Mouse (Mus musculus) urinary bladder, postnatal 36 days (tissue): Measurements from ENCODE around the gene Maml2.

Experiments used
- DNase-seq, 2 experiments: peaks; one replicate each; pipeline ENCODE4 v3.0.0; 2022; ENCODE audit warnings: low spot score in 2 of 2, mixed read lengths in 1 of 2

Gene Maml2

GRCm38 (mm10) chr9:13492807-13493206 lies 195.1 kb downstream of the Maml2 start:
- DNase-seq = no peak

GRCm38 (mm10) chr9:13493746-13494145 lies 196.0 kb downstream of the Maml2 start:
- DNase-seq = no peak

GRCm38 (mm10) chr9:13495530-13495929 lies 197.8 kb downstream of the Maml2 start:
- DNase-seq = no peak

GRCm38 (mm10) chr9:13497016-13497415 lies 199.3 kb downstream of the Maml2 start:
- DNase-seq = no peak

GRCm38 (mm10) chr9:13497690-13498333 lies 200.1 kb downstream of the Maml2 start:
- DNase-seq = peak; percentile 80

GRCm38 (mm10) chr9:13500045-13500444 lies 202.3 kb downstream of the Maml2 start:
- no peak for DNase-seq

GRCm38 (mm10) chr9:13505024-13505423 lies 207.3 kb downstream of the Maml2 start:
- no peak for DNase-seq

- no peak for DNase-seq
Measured at GRCm38 (mm10) chr9:13506956-13507821, 209.4 kb downstream of the Maml2 start.

- no peak for DNase-seq
Measured at GRCm38 (mm10) chr9:13507822-13508188, 210.0 kb downstream of the Maml2 start.

GRCm38 (mm10) chr9:13509751-13510150 lies 212.0 kb downstream of the Maml2 start:
- DNase-seq = no peak

- peak in 1 of 2 experiments; percentile 72 for DNase-seq
Measured at GRCm38 (mm10) chr9:13510621-13511369, 213.0 kb downstream of the Maml2 start.

GRCm38 (mm10) chr9:13513135-13513534 lies 215.4 kb downstream of the Maml2 start:
- peak in 1 of 2 experiments; percentile 18 for DNase-seq

- no peak for DNase-seq
Measured at GRCm38 (mm10) chr9:13514435-13514834, 216.7 kb downstream of the Maml2 start.

- DNase-seq = no peak
Measured at GRCm38 (mm10) chr9:13515976-13516375, 218.2 kb downstream of the Maml2 start.

- DNase-seq = no peak
Measured at GRCm38 (mm10) chr9:13518031-13518430, 220.3 kb downstream of the Maml2 start.

GRCm38 (mm10) chr9:13518441-13518971 lies 220.7 kb downstream of the Maml2 start:
- no peak for DNase-seq

- DNase-seq = no peak
Measured at GRCm38 (mm10) chr9:13522061-13522820, 224.5 kb downstream of the Maml2 start.

- DNase-seq = no peak
Measured at GRCm38 (mm10) chr9:13523046-13523445, 225.3 kb downstream of the Maml2 start.

- no peak for DNase-seq
Measured at GRCm38 (mm10) chr9:13525075-13525474, 227.3 kb downstream of the Maml2 start.

- no peak for DNase-seq
Measured at GRCm38 (mm10) chr9:13525561-13526255, 228.0 kb downstream of the Maml2 start.

- DNase-seq = no peak
Measured at GRCm38 (mm10) chr9:13530575-13530974, 232.8 kb downstream of the Maml2 start.
